Mouse (Mus musculus) right cerebral cortex, postnatal 36 days (tissue): Measurements from ENCODE around the gene Cyth4.

Source experiments
- DNase-seq, 2 experiments: peaks; one replicate each; pipeline ENCODE4 v3.0.0; 2022; ENCODE audit warnings: low spot score in 2 of 2, mixed read lengths in 1 of 2

Cyth4 gene

GRCm38 (mm10) chr15:78596914-78597313, at the start of gene Cyth4:
Gene Cyth4, plus strand, starts transcription at chr15:78597047.
- DNase-seq: no peak

- DNase-seq: no peak
These were observed 49.2 kb upstream of the Cyth4 start for GRCm38 (mm10) chr15:78547415-78548335.

GRCm38 (mm10) chr15:78548336-78548665, 48.5 kb upstream of the Cyth4 start:
- DNase-seq: no peak

GRCm38 (mm10) chr15:78548711-78549110, 48.1 kb upstream of the Cyth4 start:
- no peak for DNase-seq

GRCm38 (mm10) chr15:78549189-78549734, 47.6 kb upstream of the Cyth4 start:
- no peak for DNase-seq

- DNase-seq: no peak
These were observed 42.1 kb upstream of the Cyth4 start for GRCm38 (mm10) chr15:78554545-78555313.

- no peak for DNase-seq
These were observed 38.9 kb upstream of the Cyth4 start for GRCm38 (mm10) chr15:78557693-78558535.

- DNase-seq: no peak
These were observed 37.5 kb upstream of the Cyth4 start for GRCm38 (mm10) chr15:78559141-78559979.

- DNase-seq: no peak
These were observed 33.5 kb upstream of the Cyth4 start for GRCm38 (mm10) chr15:78563344-78563743.

- no peak for DNase-seq
These were observed 32.9 kb upstream of the Cyth4 start for GRCm38 (mm10) chr15:78563937-78564336.

- DNase-seq: no peak
These were observed 31.9 kb upstream of the Cyth4 start for GRCm38 (mm10) chr15:78564764-78565435.

GRCm38 (mm10) chr15:78567608-78568120, 29.2 kb upstream of the Cyth4 start:
- DNase-seq: no peak

GRCm38 (mm10) chr15:78570170-78570569, 26.7 kb upstream of the Cyth4 start:
- DNase-seq: no peak

GRCm38 (mm10) chr15:78571554-78572269, 25.1 kb upstream of the Cyth4 start:
- DNase-seq: no peak

- DNase-seq: no peak
These were observed 24.6 kb upstream of the Cyth4 start for GRCm38 (mm10) chr15:78572270-78572600.

- DNase-seq: no peak
These were observed 24.0 kb upstream of the Cyth4 start, which contains the start of gene Rac2 for GRCm38 (mm10) chr15:78572658-78573397. Gene Rac2, minus strand, starts transcription at chr15:78572783.

GRCm38 (mm10) chr15:78576284-78576810, 20.5 kb upstream of the Cyth4 start:
- DNase-seq: no peak

GRCm38 (mm10) chr15:78583352-78583751, 13.5 kb upstream of the Cyth4 start:
- DNase-seq: no peak
